Mouse (Mus musculus) E14TG2a.4 (cell line): ENCODE data around the gene Hacd4.

Experiments
- CTCF ChIP-seq: conservative IDR thresholded peaks from 2 replicates; pipeline ENCODE4 v1.5.1; 2014; ENCODE audit warnings: low read length
- POU5F1 ChIP-seq: IDR thresholded peaks from 2 replicates; pipeline ENCODE4 v1.6.1; 2014; ENCODE audit warnings: low read length, borderline replicate concordance

DNA sequence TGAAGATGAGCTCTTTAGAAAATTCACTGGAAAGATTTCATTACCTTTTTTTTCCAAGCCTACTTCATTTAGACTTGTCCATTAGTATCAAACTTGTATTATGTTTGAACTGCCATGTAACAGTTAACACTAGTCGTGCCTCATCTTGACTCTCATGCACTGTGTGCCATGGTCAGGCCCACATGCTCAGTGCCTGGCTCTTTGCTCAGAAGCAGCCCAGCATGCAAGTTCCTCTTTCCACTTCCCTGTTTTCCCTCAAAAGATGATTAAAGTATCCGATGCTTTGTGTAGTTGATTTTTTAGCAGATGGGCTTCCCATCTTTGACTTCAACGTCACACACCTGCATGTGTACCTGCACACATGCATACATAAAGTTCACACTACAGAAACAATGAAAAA, 43.0 kb downstream of the Hacd4 start:
- TF ChIP-seq CTCF (no peak), POU5F1 (no peak)
